Mouse (Mus musculus) right cerebral cortex, postnatal 14 days (tissue): ENCODE results near the gene Apcs.

Experiments
- DNase-seq: peaks from one replicate; pipeline ENCODE4 v3.0.0; 2022

Apcs gene

GRCm38 (mm10) chr1:172894777-172895357 lies at the start of gene Apcs:
TSS of gene Apcs (minus strand) at chr1:172895041.
- no peak for DNase-seq

DNA sequence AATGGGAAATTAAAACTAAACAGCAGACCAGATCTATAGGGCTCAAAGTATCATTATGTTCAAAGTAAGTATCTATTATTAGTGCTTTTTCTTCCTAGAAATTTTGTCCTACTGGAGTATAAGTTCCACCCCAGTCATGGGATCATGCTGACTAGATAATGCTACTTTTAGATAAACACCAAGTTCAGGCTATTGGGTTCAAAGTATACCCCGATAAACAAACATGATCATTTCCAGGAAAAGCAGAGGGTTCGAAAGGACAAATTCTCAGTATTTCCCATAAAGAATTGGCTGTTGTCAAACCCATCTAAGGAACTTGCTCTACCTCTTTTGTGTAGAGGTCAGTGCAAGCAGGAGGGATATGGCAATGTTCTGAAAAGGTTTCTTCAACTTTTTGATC lies 37.4 kb upstream of the Apcs start:
- DNase-seq, result no peak

DNA sequence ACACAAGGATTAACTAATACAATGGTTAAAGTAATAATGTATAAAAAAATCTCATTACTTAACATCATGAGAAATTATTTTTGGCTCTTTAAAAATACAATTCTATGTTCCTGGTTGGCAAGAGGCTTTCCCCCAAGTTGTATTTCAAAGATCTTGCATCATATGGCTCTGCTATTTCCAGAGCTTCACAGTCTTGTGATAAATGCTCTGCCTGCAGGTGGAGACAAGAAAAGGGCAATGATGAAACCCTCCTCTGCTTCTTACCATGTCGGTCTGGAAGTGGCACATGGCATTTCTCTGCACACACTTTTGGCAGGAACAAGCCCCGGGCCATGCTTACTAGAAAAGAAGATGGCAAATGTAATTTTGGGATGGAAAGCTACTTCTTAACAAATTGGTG lies 23.6 kb upstream of the Apcs start:
- DNase-seq, result no peak

- no peak for DNase-seq
Measured at GRCm38 (mm10) chr1:172917115-172917514, 22.3 kb upstream of the Apcs start.

DNA sequence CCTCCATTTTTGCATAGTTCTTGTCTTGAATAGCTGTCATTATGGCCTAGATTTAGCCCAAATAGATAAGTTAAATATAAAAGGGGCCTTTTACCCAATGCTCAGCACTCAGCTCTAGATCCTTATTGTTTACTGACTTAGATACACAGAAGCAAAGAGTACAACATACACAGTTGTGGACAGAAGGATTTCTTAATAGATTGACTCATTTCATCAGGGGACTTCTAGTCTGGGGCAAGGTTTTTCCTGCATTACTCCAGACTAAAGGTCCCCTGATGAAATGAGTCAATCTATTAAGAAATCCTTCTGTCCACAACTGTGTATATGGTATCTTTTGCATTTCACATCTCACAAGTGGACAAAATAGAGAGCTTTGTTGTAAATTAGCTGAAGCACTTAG lies 8.5 kb upstream of the Apcs start:
- no peak for DNase-seq

DNA sequence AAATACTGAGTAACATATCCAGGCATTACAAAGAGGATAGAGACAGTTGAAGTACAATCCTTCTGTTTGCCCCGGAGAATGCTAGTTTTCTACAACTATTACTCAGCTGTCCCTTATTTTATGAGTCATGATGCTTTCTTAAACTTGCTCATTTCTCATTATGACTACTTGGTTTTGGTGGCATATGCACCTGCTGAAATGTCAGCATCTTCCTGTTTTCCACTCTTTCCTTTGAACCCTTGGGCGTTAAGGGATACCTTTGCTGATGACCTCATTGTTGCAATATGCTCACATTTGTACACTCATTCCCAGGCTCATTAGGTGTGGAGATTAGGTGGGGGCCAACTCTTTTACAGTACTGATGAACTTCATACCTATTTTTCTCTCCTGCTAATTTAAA lies 594 bp upstream of the Apcs start:
- DNase-seq, result no peak

DNA sequence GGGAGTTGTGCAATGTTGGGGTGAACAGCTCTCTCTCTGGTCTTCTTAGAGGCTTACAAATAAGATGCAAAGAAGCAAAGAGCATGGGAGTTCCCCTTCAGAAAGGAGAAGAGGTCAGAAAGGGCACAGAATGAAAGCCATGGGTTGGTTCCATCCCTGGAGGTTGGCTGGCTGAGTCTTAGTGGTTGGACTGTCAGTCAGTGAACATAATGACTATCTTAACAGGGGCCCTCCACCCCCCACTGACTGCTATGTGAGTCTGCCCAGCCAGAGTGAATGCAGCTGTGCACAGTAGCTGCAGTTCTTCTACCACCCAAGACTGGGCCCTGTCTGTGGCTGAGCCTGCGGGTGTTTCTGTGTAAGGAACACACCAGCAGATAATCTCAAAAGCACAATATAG lies 18.2 kb downstream of the Apcs start:
- DNase-seq, result no peak

DNA sequence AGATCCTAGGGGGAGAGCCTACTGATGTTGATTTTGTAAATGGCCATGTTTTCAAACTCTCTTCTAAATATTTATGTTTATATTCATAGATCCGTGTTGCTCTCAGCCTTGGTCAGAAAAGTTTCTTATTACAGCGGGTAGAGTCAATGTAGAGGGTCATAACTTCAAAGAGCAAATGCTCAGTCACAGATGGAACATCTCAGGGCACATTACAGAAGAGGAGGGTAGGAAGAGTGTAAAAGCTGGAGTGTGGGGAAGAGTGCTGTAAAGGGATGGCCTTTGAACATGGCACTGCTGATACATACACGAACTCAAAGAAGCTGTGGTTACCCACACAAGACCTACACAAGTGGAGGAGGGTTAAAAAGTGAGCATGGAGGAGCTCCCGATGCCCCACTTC lies 19.6 kb downstream of the Apcs start:
- no peak for DNase-seq

GRCm38 (mm10) chr1:172848171-172848570 lies 46.7 kb downstream of the Apcs start:
- no peak for DNase-seq

DNA sequence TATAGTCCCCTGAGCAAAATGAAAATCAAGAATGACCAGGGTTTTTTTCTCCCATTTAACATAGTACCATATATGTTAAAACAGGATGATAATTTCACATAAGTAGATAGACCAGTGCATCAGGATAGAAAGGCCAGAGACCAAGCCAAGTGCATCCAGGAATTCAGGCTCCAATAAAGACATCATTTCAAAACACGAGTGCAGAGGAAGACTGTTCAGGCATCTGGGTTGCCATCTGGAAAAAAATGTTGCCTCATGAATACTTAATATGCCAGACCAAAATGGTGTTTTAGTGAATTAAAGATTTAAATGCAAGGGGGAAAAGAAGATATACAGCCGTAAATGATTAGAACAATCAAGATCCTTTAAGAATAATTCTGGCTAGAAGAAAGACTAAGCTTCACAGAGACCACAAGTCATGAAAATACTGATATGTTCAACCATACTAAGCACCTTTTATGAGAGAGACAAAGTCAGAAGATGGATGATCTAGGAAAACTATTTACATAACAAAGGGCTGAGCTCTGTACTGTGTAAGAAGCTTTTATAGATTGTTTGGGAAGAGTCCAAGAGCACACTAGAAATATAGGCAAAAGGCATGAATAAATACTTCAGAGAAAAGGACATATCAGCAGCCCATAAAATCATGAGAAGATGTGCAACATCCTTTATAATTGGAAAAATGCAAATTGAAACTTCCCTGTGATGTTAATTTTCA lies 47.6 kb downstream of the Apcs start:
- no peak for DNase-seq
